8 mouse cellular contexts compared by ENCODE assay signal in genomic region chr17:29886655-29887251, GRCm38 (mm10).
A peak's percentile ranks its signal among the peaks of the same experiment; 100 is the strongest.
DNase-seq lines count a peak whose midpoint lies in the region; ATAC-seq and TF ChIP-seq lines count a peak whose summit lies in the region.

No protein-coding gene starts in this region.

- H3K4me1 ChIP-seq in hindbrain, embryonic 12.5 days, result peaks cover 54% of the 10 kb centered on the region
- peaks cover 3 to 4% of the 10 kb centered on the region in 2 experiments; a peak in 2 of 4 replicates for H3K4me1 ChIP-seq in liver, embryonic 14.5 days (replicated peaks; ENCODE audit: control insufficient read depth in 2 of 2, insufficient read depth in 2 of 2, low read length in 1 of 2)

- peaks cover 62% of the 10 kb centered on the region for H3K27me3 ChIP-seq in hindbrain, embryonic 12.5 days
- peaks cover 76% of the 10 kb centered on the region for H3K27me3 ChIP-seq in liver, embryonic 14.5 days (ENCODE audit: control insufficient read depth, insufficient read depth, low read length)

- H3K9ac ChIP-seq in hindbrain, embryonic 12.5 days, result peak overlapping the region; percentile 87
- no peak overlapping the region; the same call in 1 of the 2 replicates for H3K9ac ChIP-seq in liver, embryonic 14.5 days (replicated peaks)

- no peaks in the 10 kb centered on the region for H3K36me3 ChIP-seq in hindbrain, embryonic 12.5 days
- H3K36me3 ChIP-seq in liver, embryonic 14.5 days (replicated peaks; ENCODE audit: control insufficient read depth, insufficient read depth, low read depth), result no peaks in the 10 kb centered on the region

- no peaks in the 10 kb centered on the region for H3K9me3 ChIP-seq in hindbrain, embryonic 12.5 days (replicated peaks)
- H3K9me3 ChIP-seq in liver, embryonic 14.5 days (ENCODE audit: control insufficient read depth, low read length), result no peaks in the 10 kb centered on the region

- no peak for ATAC-seq in hindbrain, embryonic 12.5 days (ENCODE audit: low FRiP score)
- no peak for ATAC-seq in liver, embryonic 14.5 days (ENCODE audit: insufficient read depth)

- H3K4me3 ChIP-seq in hindbrain, embryonic 12.5 days, result peak overlapping the region; percentile 68
- peak overlapping the region; percentile 49 to 64 for H3K4me3 ChIP-seq in liver, embryonic 14.5 days (ENCODE audit: insufficient read depth in 1 of 2, low read depth in 2 of 2, low read length in 2 of 2)

- peak; percentile 32 to 51 for DNase-seq in layer of hippocampus, postnatal 10 days (ENCODE audit: low spot score in 2 of 2)
- no peak for DNase-seq in layer of hippocampus, postnatal 25 days (ENCODE audit: extremely low spot score in 1 of 2, low spot score in 1 of 2)
- peak; percentile 47 for DNase-seq in MN1 (ENCODE audit: low spot score)
- DNase-seq in embryo, embryonic 9.5 days (ENCODE audit: extremely low spot score), result peak; percentile 46
- DNase-seq in liver, embryonic 14.5 days (ENCODE audit: low read depth in 3 of 3, low spot score in 3 of 3), result no peak
- DNase-seq in right cerebral cortex, postnatal 14 days, result peak; percentile 53
- no peak for DNase-seq in B cell, adult 2 months

- WGBS in hindbrain, embryonic 12.5 days, result 2% methylated on average over 39 of the region's 39 CpGs
- under 1% methylated on average over 38 of the region's 39 CpGs for WGBS in liver, embryonic 14.5 days (ENCODE audit: insufficient replicate concordance)

- H3K4me2 ChIP-seq in hindbrain, embryonic 12.5 days (replicated peaks), result peak overlapping the region; percentile 95
- peak overlapping the region; percentile 80 for H3K4me2 ChIP-seq in liver, embryonic 14.5 days (ENCODE audit: low read depth)

- H3K27ac ChIP-seq in hindbrain, embryonic 12.5 days, result peak overlapping the region; percentile 87
- no peak overlapping the region for H3K27ac ChIP-seq in liver, embryonic 14.5 days

- no peak for TF ChIP-seq EP300 in liver, embryonic 14.5 days (IDR thresholded peaks at IDR 0.05; ENCODE audit: low read depth)

- no peak for TF ChIP-seq CTCF in liver, embryonic 14.5 days (IDR thresholded peaks at IDR 0.05; ENCODE audit: low read depth)

Comparison
In these comparisons a context has a peak if more than half of its experiments do, and no peak if none do; other contexts are left out.
1. DNase-seq: peak in layer of hippocampus, postnatal 10 days (2 of 2), MN1 (single experiment), embryo, embryonic 9.5 days (single experiment) and right cerebral cortex, postnatal 14 days (single experiment); none in layer of hippocampus, postnatal 25 days (0 of 2), liver, embryonic 14.5 days (0 of 3) and B cell, adult 2 months (0 of 2).